Mouse (Mus musculus) liver, adult 2 months (tissue): ENCODE results near the gene Slc39a9.

ENCODE experiments used
- CTCF ChIP-seq: fragments of 200-500 bp; IDR thresholded peaks from 2 replicates; pipeline ENCODE4 v1.5.1; 2011; ENCODE audit warnings: low read depth, low read length, control low read depth
- POLR2A ChIP-seq: fragments of 200-500 bp; IDR thresholded peaks from 2 replicates; pipeline ENCODE4 v1.6.1; 2011; ENCODE audit warnings: low read length, control low read depth; ENCODE audit not compliant: insufficient read depth; ENCODE audit errors: extremely low read depth

- no peak for TF ChIP-seq CTCF
- no peak for TF ChIP-seq POLR2A
Measured at GRCm38 (mm10) chr12:80620501-80620900, 23.2 kb upstream of the Slc39a9 start.
